In the genomic region with DNA sequence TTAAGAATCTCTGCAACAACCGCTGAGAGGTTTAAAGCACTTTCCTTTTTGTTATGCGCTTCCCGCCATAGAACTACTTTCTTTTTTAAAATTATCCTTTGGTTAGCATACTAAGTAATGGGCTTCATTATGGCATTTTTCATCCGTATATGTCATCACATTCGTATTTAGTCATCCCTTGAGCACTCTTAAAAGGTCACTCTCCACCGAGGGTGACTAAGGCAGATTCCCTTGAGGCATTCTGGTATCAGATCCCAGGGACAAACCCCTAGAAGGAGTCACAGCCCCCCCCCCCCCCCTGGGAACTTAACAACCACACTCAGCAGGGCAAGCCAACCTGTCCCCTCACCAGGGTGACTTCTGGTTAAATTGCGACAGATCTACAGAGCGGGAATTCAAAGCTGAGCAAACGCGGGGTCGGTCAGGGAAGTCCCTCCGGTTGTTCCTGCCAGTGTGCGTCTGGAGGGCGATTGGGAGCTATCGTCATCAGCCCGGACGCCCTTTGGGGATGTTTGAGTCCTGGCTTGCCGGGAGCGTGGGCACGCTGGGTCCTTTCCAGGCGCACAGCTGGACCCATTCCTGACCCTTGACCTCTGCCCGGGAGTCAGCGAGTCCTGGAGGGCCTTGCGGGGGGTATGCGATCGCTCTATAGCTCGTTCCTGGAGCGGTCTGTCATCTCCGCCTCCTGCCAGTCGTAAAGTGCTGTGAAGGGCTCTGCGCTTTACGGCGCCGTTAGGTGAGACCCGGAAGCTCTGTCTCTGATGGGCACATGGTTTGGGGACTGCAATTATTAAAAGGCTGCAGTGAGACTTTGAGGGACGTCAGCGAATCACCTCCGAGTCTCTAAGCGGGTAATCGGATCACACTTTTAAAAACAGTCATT, we compare ENCODE assay signal across 1 mouse cellular context.
TF ChIP-seq lines count a peak whose summit lies in the region.

A gene (plus strand): TSS at position 411 of the 883 bp plus-strand sequence.

TF ChIP-seq in MEL, 35 proteins besides CTCF, POLR2A, EP300 and RAD21 (continued from another document):
- TF ChIP-seq E2F4 (IDR thresholded peaks at IDR 0.05; ENCODE audit: borderline replicate concordance, low read depth, low read length) (peak; percentile 27; the same call in 1 of the 2 replicates), MEF2A (IDR thresholded peaks at IDR 0.05; ENCODE audit: extremely low read depth, insufficient replicate concordance, low read depth, low read length, poor library complexity, severe bottlenecking) (no peak), USF1 (IDR thresholded peaks at IDR 0.05; ENCODE audit: low read depth, low read length) (peak; percentile 75), HCFC1 (IDR thresholded peaks at IDR 0.05; ENCODE audit: low read depth, low read length) (peak; percentile 96), SIN3A (IDR thresholded peaks at IDR 0.05; ENCODE audit: low read length) (peak; percentile 99), CHD2 (IDR thresholded peaks at IDR 0.05; ENCODE audit: low read length) (no peak), MAZ (IDR thresholded peaks at IDR 0.05; ENCODE audit: low read depth, low read length) (peak; percentile 78; the same call in 1 of the 2 replicates), ZNF384 (IDR thresholded peaks at IDR 0.05; ENCODE audit: low read depth, low read length) (no peak), ZC3H11A (IDR thresholded peaks at IDR 0.05; ENCODE audit: low read depth, low read length) (no peak), RCOR1 (IDR thresholded peaks at IDR 0.05; ENCODE audit: low read depth, low read length) (no peak), POLR2AphosphoS5 (IDR thresholded peaks at IDR 0.05; ENCODE audit: borderline replicate concordance, low read depth, low read length) (no peak), TBP (IDR thresholded peaks at IDR 0.05; ENCODE audit: low read depth, low read length) (peak; percentile 94)
